Mouse (Mus musculus) adrenal gland, postnatal 25 days (tissue): ENCODE measurements at regions not wholly inside any gene's neighbourhood (a gene's known extent, or its start where the extent isn't known, plus 50 kb on each side); places are given as distances from the start of the nearest gene placed in this dataset.

Experiments
- DNase-seq: peaks from one replicate; pipeline ENCODE4 v3.0.0; 2021; ENCODE audit warnings: mixed read lengths
- microRNA-seq, 2 experiments: library from miRNA; unstranded; fragments of <30 nt; microRNA quantifications; one replicate each; pipeline ENCODE4 v1.2.0; 2021

DNA sequence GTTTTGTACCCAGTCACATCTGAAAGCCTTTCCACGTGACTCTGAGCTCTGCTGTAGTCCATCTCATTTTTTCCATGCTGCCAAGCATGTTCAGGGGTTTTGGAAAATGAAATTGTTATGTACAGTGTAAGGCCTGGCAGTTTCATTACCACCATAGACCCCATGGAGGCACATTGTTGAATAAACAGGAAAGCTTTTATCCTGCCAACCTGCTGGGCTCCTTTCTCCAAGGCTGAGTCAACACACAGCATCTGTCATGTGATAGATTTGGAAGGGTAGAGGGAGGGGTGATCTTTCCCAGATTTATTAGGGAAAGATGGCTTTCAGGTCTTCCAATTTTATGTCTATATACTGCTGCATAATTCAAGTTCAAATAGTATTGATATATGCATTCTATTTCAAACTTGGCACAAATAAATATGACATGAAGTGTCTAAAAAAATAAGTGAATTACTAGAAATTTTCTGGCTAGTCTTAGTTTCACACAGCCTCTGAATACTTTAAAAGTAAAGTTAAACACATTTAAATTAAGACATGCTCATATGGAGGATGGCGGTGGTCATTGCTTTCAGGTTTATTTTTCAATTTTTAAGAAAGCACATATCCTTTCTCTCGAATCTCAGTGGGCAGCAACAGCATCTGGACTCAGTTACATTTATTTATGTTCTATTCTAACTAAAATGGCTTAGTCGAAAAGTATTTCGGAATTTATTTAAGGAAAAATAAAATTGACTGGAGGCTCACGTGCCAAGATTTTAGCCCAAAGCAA is 942.1 kb upstream of the Flrt2 start:
- DNase-seq = no peak

DNA sequence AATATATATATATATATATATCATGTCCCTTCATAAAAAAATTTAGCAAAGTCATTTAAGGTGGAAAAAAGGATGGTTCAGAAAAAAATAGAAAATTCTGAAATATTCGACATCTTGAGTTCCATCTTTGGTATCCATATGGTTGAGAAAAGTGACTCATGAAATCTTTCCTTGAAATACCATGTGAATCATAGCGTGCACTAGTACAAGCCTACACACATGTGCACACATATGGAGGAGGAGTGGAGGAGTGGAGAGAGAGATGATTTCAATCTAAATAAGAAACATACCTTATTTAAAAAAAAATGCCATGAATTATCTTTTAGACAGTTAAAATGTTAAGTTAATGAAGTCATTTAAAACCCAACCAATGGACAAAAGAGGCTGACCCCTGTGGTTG is 936.3 kb upstream of the Flrt2 start:
- DNase-seq = no peak

DNA sequence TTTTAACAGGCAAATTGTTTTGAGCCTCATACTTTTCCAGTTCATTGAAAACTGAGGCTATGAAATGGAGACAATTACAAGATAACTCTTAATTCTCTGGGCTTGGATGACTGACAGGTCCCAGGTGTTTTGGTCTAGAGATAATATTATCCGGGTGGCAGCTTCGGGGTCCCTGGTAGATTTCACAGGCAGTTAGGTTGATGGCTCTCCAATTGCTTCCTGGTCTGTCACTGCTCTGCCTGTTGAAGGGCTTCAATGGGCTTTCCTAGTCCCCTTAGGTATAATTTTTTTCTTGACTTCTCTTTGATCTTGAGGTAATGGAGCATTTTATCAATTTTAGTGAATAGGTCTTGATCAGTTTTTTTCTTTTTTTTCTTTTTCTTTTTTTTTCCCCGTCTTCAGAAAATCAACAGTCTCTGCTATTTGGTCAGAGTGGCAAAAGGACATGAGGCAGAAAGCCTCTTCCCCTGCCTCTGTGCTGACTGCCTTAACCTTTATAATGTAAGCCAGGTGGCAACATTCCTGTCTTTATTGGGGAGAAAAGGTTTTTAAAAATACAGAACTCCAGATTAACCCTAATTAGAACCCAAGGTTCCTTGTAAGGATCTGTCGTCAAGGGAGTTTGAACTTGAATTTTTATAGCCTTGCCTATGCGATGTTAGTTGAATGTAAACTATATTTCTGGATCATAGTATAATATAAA is 896.0 kb upstream of the Flrt2 start:
- DNase-seq = no peak

- DNase-seq = no peak
Measured at GRCm38 (mm10) chr12:94804692-94805091, 887.3 kb upstream of the Flrt2 start.

DNA sequence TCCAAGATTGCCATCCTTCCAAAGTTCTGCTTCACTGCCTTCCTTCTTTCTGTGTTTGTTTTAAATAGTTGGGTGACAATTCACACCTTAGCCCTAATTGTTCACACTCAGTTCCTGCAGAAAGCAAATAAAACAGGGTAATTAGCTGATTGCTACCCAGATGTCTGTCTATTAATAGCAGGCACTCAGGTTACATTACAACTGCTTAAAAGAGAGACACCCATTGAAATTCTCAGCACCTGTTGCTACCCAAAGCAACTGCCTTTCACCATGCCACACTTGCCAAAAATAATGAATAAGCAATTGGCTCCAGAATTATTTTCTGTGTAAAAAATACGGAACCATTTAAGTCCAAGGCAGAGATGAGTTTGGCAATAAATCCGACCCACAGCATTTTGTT is 860.6 kb upstream of the Flrt2 start:
- no peak for DNase-seq

DNA sequence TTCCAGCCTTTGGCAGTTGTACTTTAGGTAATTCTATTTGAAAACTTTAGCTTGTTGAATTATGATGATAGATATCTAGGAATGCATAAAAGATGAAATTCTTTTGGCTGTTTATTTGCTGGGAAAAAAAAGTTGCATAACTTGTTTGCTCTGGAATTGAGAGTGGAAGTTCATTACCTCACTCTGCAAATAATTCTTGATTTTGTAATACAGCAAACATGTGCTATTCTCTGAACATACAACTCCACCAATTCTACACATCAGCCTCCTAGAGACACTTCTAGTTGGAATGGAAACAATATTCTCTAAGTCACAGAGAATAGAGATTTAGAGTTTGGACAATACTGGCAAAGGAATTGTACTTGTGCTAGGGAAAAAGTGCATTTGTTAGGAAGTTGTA is 829.3 kb upstream of the Flrt2 start:
- no peak for DNase-seq

DNA sequence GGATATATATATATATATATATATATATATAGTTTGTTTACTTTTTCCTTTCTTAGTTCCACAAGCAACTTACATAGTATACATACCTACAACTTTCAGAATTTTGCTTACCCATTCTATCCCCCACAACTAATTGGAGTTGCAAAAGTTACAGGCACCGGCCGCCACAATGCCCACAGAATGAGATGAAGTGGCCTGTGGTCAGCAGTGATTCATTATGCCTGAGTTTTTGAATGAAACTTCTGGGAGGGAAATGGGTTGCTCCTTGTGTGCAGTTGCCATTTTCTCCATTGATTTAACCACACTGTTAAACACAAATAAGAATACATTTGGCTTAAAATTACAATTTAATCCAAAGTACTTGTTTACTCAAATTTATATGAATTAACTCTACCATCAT is 781.2 kb upstream of the Flrt2 start:
- DNase-seq = no peak

DNA sequence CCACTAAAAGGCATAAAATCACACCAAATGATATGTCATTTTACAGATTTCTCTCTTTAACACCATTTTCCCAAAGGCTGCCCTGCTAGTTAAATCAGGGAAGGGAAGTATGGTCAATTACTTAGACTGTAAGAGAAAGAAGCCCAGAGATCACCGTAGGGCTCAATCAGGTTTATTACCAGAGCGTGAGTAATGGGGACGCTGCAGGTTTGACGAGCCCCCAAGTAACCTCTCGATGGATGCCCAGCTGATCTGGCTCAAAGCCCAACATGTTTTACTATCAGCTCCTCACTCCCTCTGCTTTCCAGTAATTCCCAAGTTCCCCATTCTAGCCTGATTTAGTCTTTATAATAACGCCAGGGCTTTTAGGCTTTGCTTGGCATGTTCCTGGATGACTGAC is 749.0 kb upstream of the Flrt2 start:
- DNase-seq = no peak

Small RNAs in the stretch of these regions (microRNA-seq; reads per million reads assigned to microRNA genes)
- 0 reads per million in 2 experiments for gene Mir8099-2
